Comparison of ENCODE assay signal across 7 mouse cellular contexts in the genomic region with DNA sequence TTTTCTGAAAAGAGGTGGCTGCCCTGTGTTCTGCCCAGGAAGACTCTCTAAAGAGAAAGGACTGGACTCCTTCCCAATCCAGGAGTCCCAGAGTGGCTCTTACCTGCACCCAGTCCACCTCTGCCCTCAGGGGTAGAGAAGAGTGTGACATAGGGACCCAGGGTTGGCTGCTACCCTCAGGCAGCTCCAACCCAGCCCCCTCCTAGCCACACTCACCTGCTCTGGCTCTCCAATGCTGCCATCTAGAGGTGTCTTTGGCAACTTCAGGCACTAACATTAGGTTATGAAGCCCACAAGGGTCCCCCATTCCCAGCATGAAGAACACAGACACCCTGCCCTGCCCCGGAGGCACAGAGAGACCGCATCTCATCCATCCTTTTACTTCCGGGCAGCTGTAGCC.
DNase-seq lines count a peak whose midpoint lies in the region; ATAC-seq and TF ChIP-seq lines count a peak whose summit lies in the region.

No protein-coding gene starts in this region.

- no peak overlapping the region for H3K4me2 ChIP-seq in lung, postnatal 0 days (replicated peaks; ENCODE audit: low read depth, low read length)

- H3K4me3 ChIP-seq in lung, postnatal 0 days (ENCODE audit: low read depth, low read length), result no peak overlapping the region

- TF ChIP-seq EP300 in lung, postnatal 0 days (IDR thresholded peaks at IDR 0.05), result no peak

- H3K36me3 ChIP-seq in lung, postnatal 0 days (ENCODE audit: insufficient read depth, low read length), result no peaks in the 10 kb centered on the region

- H3K9me3 ChIP-seq in lung, postnatal 0 days (ENCODE audit: low read length), result no peaks in the 10 kb centered on the region

- H3K27me3 ChIP-seq in lung, postnatal 0 days (replicated peaks; ENCODE audit: insufficient read depth, low read length), result no peaks in the 10 kb centered on the region

- no peak overlapping the region for H3K27ac ChIP-seq in lung, postnatal 0 days (ENCODE audit: low read length)

- ATAC-seq in lung, postnatal 0 days, result no peak
- no peak for ATAC-seq in megakaryocyte-erythroid progenitor cell, adult 5-6 weeks (replicated peaks; ENCODE audit: low FRiP score, low TSS enrichment, poor library complexity, severe bottlenecking)

- WGBS in lung, postnatal 0 days, result 51% methylated on average over 3 of the region's 3 CpGs

- no peak for DNase-seq in lung, postnatal 0 days (ENCODE audit: low spot score)
- no peak for DNase-seq in lung, adult 18-20 months
- DNase-seq in adrenal gland, postnatal 25 days, result peak; percentile 46
- peak; percentile 57 for DNase-seq in forelimb bud, embryonic 11.5 days (ENCODE audit: low read depth, low spot score)
- peak; percentile 63 to 74 for DNase-seq in layer of hippocampus, postnatal 14 days (ENCODE audit: low spot score in 2 of 2)
- peak; percentile 29 for DNase-seq in ovary, postnatal 14 days (ENCODE audit: low spot score)

- no peaks in the 10 kb centered on the region for H3K4me1 ChIP-seq in lung, postnatal 0 days (ENCODE audit: insufficient read depth, low read depth, low read length)

- peak; percentile 18; the same call in 1 of the 2 replicates for TF ChIP-seq CTCF in lung, postnatal 0 days (IDR thresholded peaks at IDR 0.05)

- H3K9ac ChIP-seq in lung, postnatal 0 days (replicated peaks; ENCODE audit: low read depth), result no peak overlapping the region

Comparison
In these comparisons a context has a peak if more than half of its experiments do, and no peak if none do; other contexts are left out.
1. DNase-seq: peak in adrenal gland, postnatal 25 days (single experiment), forelimb bud, embryonic 11.5 days (single experiment), layer of hippocampus, postnatal 14 days (2 of 2) and ovary, postnatal 14 days (single experiment); none in lung, postnatal 0 days (single experiment) and lung, adult 18-20 months (0 of 2).